Mouse (Mus musculus) cerebellum, adult 11-12 months (tissue): ENCODE measurements around the gene Maz.

Source experiments
- DNase-seq: peaks from one replicate; pipeline ENCODE4 v3.0.0; 2022

Gene Maz

DNA sequence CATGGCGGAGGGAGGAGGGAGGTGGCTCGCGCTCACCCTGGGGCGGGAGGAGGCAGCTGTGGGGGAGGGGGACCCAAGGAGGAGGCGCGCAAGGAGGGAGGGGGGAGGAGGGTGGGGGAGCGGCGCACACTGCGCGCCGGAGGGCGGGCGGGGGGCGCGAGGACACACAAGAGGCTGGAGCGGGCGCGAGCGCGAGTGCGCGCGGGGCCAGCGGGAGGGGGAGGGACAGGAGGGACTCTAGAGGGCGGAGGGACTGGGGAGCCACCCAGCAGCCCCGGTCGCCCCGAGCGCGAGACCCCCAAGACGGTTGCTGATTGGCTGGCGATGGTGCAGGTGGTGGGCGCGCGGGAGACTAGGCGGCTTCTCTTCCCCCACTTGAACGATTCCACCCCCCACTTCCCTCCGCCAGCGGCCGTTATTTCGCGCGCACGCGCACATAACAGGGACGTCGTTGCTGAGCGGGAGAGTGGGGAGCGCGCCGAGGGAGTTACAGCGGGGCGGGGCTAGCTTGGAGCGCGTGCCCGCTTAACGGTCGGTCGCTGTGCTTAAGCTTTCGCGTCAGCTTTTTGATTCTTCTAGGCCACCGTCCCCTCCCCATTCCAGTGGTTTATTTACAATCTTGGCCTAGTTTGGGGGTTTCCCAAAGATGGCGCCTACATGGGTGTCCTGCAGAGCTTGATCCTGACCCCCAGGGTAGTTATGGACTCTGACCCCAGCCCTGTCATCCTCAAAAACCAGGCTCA lies at the start of gene Maz:
Gene Maz (minus strand): TSS at position 54 of the 743 bp plus-strand sequence.
- peak; percentile 100 for DNase-seq

DNA sequence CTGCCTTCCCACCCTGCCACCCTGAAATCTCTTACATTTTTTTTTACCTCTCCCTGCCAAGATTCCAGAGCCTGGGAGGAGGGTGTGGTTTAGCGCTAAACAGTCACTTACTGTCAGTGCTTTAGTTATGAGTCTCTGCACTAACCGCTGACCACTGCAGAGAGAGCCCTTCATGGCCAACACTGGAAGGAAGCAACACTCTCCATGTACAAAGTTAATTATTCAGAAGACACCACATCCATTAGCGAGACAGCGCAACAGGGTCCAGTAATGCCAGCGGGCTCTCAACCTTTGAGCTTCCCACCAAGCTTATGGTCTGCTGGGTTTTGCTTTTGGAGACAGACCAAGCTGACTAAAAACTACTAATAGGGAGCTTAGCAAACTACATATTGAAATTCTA lies 49.4 kb upstream of the Maz start:
- DNase-seq: no peak

DNA sequence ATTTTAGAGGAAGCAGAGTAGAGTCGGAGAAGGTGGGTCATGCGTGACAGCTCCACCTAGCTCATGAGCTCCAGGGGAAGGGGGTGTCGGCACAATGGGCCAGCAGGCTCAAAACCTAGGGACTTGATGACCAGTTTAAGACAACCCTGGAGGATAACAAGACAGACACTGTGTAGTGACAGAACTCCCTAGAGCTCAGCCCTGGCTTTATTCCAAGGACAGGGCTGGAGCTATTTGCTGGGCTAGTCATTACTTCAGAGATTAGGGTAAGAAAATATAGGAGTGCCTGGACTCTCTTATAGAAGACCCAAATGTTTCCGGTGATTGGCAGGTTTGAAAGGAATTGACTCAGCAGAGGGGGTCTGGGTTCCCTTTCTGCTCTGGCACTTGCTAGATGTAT lies 46.4 kb upstream of the Maz start:
- DNase-seq: no peak

DNA sequence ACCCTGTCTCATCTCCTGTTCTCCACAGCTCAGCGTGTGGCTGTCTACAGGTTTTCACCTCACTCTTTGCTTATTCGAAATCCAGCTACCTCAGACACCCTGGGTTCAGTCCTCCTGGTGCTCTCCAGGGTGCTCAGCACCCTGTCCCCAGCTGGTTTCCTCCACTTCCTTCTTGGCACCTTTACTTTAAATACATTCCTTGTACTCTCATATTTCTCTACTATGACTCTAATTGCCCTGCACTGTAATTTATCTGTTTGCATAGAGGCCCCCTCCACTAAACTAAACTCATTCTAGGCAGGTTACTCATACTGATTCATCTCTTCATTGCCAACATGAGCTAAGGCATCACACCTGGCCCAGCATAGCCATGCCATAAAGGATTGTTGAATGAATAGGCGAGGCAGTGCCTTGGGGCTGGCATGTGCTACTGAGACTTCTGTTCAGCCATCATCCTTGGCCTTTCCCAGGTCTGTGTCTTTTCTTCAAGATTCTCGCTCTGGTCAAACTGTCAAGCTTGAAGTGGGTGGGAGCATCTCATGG lies 44.1 kb upstream of the Maz start:
- no peak for DNase-seq

DNA sequence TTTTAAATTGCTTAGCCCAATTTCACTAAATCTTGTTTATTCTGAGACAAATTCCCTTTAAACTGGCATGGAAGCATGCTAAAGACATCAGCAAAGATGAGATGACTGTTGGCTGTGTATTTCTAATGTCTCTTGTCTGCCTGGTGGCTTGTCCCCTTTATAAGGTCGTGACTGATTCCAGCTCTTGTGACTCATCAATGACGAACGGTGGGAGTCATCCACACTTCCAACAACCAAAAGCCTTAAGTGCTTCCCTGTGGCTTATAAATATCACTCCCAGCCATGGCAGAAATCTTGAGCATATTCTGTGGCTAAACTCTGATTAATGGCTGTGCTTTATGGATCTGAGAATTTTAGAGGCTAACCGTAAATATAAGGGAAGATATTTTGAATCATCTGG lies 39.5 kb upstream of the Maz start:
- DNase-seq: no peak

DNA sequence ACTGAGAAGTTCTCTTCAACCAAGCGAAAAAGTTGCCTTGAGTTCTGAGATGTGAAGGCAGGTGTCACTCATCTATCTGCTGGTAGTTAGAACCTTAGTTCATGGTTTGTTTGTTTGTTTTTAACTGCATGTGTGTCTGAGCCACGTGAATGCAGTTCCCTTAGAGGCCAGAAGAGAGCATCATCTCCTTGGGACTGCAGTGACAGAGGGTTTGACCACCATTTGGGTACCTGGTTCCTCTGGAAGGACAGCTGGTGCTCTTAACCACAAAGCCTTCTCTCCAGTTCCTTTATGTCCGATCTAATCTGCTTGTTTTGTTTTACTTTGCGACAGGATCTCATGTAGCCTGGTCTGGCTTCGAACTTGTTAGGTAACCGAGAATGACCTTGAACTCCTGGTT lies 38.7 kb upstream of the Maz start:
- no peak for DNase-seq

DNA sequence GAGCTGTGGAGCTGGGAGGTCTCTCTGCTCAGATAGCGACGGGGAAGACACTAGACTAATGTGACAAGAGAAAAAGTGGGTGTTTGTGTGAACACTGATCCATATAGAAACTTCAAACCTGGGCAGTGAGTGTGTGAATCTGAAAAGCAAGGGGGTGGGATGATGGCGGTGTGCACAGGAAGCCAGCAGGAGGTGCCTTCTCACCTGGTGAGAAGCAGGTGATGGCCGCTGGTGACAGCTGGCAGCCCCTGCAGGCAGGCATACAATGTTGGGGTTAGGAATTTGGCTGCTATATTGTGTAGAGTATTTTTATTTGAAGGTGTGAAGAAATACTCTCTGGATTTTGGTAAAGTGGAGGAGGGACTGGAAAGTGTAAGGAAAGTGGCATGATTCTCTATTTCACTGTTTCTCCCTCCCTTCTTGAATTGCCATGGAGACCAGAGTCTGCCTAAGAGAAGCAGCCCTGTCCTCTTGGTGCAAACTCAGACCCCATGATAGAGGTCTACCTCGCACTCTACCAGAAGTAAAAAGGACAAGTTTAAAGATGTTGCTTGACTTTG lies 28.3 kb upstream of the Maz start:
- no peak for DNase-seq

DNA sequence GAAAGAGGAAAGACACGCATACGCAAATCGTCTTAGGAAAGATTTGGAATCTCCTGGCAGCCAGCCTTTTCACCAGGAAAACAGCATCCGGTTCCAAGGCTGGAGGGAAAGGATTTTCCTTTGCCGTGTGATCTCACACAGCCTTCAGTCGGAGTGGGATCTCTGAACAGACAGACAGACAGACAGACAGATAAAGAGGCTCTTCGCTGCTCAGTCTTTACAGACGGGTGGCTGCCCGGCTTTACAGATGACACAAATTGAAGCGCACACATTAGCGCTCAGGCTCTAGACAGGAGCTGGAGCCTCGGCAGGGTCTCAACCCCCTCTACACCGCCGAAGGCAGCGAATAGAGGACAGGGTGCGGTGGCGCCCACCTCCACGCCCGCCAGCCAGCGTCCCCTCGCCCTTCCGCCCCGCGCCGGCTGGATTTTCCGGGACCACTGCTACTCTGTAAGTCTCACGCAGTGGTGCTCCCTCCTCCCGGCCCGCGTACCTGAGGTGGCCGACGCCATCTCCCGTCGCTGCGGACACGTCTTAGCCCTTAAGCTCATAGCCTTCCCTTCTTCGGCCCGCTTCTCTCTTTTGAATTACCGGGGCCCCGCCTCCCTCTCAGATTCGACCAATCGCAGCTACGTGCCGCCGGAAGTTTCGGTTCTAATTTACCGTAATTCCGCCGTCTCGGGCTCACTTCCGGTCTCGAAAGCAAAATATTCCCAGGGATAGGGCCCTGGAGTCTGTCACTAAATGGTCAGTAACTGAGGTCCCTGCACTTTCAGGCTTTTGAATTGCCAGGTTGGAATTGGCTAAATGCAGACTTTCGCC lies 15.2 kb upstream of the Maz start, which contains the start of gene Kif22:
Gene Kif22 (minus strand): TSS at position 621 of the 822 bp plus-strand sequence.
- DNase-seq: peak; percentile 83

DNA sequence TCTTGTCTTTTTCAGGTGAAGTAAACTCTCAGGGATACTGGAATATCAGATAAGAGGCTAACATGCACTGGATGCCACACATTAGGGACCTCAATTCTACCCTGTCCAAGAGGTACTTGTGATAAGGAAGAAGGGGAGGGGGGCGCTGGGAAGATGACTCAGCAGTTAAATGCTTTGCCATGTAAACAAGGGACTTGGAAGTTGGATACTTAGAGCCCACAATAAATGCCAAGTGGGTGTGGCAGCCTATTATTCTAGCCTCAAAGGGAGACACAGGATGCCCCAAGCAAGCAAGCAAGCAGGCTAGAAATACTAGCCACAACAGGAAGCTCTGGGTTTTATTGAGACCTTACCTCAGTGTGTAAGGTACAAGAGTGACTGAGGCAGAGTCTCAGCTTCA lies 4.4 kb upstream of the Maz start:
- DNase-seq: peak; percentile 18

DNA sequence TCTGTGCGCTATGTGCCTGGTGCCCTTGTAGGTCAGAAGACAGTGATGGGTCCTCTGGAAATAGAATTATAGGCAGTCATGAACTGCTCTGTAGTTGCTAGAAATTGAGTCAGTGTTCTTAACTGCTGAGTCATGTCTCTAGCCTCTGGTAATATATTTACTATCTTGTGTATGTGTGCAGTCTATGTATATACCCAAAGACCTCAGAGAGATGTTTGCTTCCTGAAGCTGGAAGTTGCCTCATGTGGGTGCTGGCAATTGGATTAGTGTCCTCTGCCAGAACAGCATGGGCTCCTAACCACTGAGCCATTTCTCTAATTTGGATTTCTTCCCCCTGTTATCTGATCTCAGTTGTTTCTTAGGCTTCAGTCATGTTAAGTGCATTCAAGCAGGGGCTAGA lies 3.3 kb upstream of the Maz start:
- DNase-seq: no peak

DNA sequence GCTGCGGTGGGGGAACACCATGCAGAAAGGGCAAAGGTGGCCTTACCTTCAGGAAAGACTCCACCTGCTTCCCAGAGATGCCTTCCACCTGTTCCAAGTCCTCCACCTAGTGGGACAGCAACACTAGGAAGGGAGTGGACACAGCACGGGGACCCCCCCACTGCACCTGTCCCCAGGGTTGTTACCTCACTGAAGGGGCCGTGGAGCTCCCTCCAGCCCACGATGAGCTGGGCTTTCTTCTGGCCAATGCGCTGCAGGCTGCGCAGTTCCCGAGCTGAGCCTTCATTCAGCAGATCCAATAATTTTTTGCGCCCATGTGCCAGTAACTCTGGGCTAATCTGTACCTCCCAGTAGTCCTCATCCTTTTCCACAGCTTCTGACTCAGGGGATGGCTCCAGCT lies 1.0 kb upstream of the Maz start:
- DNase-seq: no peak

DNA sequence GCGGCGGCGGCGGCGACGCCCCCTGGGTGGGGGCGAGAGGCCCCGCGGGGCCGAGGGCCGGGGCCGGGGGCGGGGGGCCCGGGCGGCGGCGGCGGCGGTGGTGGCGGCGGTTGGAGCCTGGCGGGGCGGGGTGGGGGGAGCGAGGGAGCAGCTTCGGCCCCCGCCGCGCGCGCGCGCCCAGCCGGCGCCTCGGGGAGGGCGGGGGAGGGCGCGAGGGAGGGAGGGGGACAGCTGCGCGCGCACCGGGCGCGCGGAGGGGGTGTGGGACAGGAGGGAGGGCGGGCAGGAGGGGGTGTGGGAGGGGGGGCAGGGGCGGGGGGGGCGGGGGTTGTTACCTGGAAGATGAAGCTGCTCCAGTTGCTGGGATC lies 237 bp downstream of the Maz start:
- DNase-seq: no peak

DNA sequence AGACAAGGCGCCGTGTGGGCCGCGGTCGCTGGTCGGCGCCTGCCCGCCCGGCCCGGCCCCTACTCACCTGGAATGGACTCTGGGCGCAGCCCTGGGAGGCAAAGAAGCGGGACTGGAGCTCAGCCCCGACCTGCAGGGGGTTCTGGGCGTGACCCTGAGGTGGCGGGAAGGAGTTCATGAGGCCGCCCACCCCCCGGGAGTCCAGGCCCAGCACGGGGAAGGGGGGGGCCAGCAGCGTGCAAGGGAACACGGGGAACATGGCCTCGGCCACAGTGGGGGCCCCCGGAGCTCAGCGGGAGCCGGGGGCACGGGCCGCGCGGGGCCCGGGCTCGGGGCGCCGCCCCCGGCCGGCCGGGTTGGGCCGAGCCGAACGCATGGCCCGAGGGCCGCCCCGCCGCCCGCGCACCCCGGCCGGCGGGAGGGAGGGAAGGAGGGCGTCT lies 656 bp downstream of the Maz start:
- peak; percentile 89 for DNase-seq

DNA sequence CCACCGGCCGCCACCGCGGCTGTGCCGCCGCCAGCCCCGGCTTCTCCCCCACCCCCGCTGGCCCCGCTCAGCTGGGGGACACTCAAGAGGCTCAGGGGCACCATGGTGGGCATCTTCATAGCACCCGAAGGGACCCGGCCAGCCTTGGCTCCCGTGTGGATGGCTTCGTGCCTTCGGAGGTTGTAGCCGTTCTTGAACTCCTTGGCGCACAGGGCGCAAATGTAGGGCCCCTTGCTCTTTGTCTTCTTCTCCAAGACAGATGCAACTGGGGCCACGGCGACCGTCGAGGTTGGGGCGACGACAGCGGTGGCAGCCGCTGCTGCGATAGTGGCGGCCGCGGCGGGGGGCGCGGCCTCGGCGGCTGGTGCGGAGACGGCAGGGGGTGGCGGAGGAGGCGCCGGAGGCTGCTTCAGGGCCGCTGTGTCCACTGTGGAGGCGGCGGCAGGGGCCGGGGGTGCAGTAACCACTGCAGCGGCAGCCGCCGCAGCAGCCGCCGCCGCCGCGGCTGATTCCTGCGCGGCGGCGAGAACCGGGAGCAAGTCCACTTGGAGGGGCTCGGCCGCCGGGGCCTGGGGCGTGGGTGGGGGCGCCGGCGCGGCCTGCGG lies 1.2 kb downstream of the Maz start:
- DNase-seq: no peak

DNA sequence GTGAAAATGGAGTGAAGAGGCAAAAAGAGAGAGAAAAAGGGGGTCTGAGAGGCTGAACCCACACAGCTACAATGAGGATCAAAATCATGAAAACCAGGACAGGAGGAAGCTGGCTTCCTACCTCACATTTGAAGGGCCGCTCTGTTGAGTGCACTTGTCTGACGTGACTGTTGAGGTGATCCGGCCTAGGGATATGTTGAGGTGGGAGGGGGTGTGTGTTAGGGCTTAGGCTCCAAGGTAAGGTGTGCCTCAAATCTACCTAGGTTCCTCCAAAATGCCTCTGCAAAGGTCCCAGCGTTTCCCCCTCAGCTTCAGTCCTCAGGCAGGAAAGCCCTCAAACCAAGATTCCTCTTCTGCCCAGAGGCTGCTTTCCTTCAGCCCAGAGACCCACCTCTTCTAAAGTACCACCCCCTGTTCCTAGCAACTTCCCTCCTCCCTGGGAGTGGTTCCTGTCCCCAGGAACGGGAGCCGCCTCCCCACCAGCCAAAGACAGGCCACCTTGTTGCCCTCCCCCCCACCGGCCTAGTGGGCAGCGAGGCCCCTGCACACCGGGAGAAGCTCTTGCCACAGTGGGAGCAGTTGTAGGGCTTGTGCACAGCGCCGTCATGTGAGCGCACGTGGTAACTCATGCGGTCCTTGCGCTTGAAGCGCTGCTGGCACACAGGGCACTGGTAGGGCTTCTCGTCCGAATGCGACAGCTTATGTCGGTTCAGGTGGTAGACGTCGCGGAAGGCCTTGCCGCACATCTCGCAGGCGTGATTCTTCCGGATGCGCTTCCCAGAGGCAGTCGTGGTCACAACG lies 1.9 kb downstream of the Maz start:
- DNase-seq: peak; percentile 92

DNA sequence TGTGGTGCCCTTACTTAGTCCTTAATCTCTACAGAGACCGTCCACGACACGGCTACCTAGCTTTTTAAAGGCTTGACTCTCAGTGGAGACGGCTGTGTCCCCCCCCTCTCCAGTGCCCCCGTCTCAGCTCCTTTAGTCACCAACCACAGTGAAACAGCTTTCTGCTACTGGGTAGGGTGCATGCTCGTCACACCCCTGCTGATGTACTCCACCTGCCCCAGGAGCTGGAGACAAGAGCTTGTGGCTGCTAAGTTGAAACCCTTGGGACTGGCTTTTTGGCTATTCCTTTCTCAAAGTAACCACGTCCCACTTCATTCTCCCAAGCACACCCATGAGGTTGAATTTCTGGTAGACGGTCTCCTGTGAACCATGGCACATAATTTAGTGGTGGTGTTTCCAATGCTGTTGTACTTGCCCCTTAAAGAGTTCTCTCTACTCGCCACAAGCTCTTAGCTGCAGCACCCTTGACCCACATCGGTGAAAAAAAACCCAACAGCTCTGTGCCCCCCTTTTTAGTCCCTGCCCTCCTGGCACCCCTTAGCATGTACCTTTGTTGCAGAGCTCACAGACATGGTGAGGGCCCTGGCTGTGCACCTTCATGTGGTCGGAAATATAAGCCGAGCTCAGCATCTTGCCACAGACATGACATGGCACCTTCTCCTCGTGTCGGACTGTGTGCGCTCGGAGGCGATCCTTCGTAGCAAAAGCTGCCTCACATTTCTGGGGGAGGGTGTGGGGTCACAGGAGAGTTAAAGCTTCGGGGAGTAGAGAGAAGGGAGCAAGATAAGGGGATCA lies 2.7 kb downstream of the Maz start:
- DNase-seq: peak; percentile 69

DNA sequence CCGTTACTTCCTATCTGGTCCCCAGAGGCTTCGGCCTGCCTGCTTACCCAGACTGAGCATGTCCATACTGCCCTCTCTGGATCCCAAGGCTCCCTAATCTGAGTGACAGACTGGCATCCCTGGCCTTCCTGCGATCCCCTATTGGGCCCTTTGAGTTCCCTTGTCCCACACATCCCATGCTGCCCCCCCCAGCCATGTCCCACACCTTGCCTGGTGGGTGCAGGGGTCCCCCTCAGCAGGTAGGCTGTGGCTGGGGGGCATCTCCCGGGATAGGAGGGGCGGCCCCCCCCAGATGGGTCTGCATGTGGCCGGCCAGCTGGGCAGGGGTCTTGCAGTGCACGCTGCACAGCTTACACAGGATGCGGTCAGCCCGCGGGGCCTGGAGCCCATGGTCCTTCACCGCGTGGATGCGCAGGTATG lies 3.6 kb downstream of the Maz start:
- peak; percentile 79 for DNase-seq

DNA sequence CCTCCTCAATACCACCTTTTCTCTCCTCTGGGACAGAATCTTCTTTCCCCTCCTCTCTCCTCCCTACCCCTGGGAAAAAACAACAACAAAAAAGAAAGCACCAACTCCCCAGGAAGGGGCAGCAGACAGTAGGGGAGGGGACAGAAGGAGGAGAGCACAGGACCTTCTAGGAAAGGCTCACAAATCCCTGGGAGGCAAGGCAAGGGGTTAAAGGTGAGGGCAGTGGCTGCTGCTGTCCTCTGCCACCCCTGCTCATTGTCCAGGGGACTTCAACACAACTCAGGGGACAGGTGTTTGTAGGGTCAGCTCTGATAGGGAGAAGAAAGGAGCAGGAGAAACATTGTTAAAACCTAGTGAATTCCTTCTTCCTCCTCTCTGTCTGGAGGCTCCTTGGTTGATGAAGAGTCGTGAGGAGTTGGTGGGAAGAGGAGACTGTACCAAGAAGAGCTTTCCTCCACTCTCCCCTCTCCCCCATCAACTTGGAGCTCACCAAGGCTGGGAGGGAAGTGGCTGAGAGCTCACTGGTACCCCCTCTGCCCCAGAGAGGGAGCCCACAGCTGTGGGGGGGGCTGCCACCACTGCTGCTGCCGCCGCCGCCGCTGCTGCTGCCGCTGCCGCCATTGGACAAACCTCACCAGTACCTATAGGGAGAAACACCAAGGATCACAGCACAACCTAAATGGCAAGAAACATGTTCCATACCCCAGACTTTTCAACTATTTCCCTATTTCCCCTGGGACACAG lies 4.1 kb downstream of the Maz start:
- DNase-seq: peak; percentile 39

DNA sequence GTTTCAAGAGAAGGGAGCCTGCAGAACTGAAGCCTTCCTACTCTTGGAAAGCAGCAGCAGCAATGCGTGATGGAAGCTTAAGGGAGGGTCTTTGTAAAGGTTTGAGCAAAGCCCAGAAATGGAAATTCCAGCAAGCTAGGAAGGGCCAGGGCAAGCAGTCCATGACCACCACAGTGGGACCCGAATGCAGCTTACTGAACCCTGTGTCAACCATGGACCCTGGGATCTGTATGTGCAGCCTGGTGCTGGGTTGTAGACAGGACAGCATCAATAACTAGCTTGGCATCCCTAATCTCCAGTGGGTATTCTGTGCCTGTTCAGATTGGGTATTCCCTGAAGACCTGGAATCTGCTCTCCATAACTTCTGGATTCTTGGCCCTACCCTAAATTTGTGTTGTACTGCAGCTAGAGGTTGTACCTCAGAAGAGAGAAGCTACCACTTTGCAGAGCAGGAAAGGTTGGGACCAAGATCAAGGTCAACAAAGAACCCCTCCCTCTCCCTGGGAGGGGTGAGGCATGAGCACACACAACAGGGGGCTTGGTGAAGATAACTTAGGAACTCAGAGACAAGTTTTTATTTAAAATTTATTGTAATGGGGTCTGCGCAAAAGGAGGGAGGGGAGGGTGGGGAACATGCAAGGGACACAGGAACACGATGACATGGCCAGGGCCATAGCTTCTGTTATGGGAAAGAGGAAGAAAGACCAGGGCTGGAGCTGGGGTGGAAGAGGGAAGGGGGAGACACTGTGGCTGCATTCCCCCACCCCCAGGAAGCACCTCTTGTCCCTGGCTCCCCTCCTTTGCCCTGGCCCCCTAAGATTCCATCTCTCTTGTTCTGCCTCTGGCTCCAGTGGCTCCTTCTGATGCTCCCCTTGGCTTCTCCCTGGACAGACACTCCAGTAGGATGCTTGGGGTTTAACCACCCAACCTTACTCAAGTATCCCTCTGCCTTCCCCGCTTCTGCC lies 5.0 kb downstream of the Maz start:
- peak; percentile 52 for DNase-seq
